Comparison of ENCODE assay signal across 16 mouse cellular contexts in genomic region chr1:91448688-91449087, GRCm38 (mm10). TPM values are rescaled to one million over a fixed set of nuclear protein-coding genes. Genes with fewer than 3 reads are reported as not detected.
DNase-seq lines count a peak whose midpoint lies in the region; ATAC-seq and TF ChIP-seq lines count a peak whose summit lies in the region.
"Had no signal": no experiment of that assay in that cellular context is flagged by ENCODE, and none has a peak within 500 bp of the region (broad histone marks: within the 10 kb centered on the region; RNA-seq: fewer than 3 reads in every experiment).

No protein-coding gene starts in this region.

- H3K4me3 ChIP-seq in lung, postnatal 0 days (ENCODE audit: low read depth, low read length): no peak overlapping the region
- H3K4me3 ChIP-seq in hindbrain, embryonic 12.5 days: no peak overlapping the region
- H3K4me3 ChIP-seq: embryonic facial prominence, embryonic 10.5 days; left cerebral cortex, adult 2 months; limb, embryonic 15.5 days had no signal

- peaks cover 26% of the 10 kb centered on the region; the same call in 1 of the 2 replicates for H3K4me1 ChIP-seq in lung, postnatal 0 days (ENCODE audit: insufficient read depth, low read depth, low read length)
- 0 out of 2 replicates have a peak, but pooled peaks cover 4% of the 10 kb centered on the region for H3K4me1 ChIP-seq in hindbrain, embryonic 12.5 days

- TF ChIP-seq EP300 in lung, postnatal 0 days (IDR thresholded peaks at IDR 0.05): peak; percentile 97

- H3K9me3 ChIP-seq in lung, postnatal 0 days (ENCODE audit: low read length): no peaks in the 10 kb centered on the region
- peaks cover 10% of the 10 kb centered on the region; the same call in 1 of the 2 replicates for H3K9me3 ChIP-seq in hindbrain, embryonic 12.5 days (replicated peaks)
- H3K9me3 ChIP-seq: limb, embryonic 15.5 days had no signal

- DNase-seq in adrenal gland, adult (ENCODE audit: inconsistent age in 2 of 2, low spot score in 1 of 2): peak; percentile 86 to 90
- DNase-seq in adrenal gland, postnatal 4 days (ENCODE audit: low spot score in 2 of 2): no peak
- DNase-seq in ovary, postnatal 36 days (ENCODE audit: low spot score): peak; percentile 44
- no peak for DNase-seq in ovary, postnatal 10 days (ENCODE audit: low spot score)
- DNase-seq in lung, postnatal 0 days (ENCODE audit: low spot score): peak; percentile 92
- DNase-seq in left cerebral cortex, postnatal 25 days (ENCODE audit: low spot score in 2 of 2): no peak
- no peak for DNase-seq in spleen, adult 18-20 months
- DNase-seq: cerebellum, adult 9-11 months; kidney, postnatal 4 days; right cerebral cortex, postnatal 4 days; thymus, postnatal 4 days had no signal

- intact Hi-C loops in left cerebral cortex, postnatal 25 days (cut with DNase I): no loop called here

- H3K9ac ChIP-seq in lung, postnatal 0 days (replicated peaks; ENCODE audit: low read depth): no peak overlapping the region
- H3K9ac ChIP-seq in hindbrain, embryonic 12.5 days: no peak overlapping the region
- H3K9ac ChIP-seq: limb, embryonic 15.5 days had no signal

- WGBS in lung, postnatal 0 days: 60% methylated on average over 10 of the region's 10 CpGs
- WGBS in hindbrain, embryonic 12.5 days: 89% methylated on average over 10 of the region's 10 CpGs

- no peak for TF ChIP-seq CTCF in lung, postnatal 0 days (IDR thresholded peaks at IDR 0.05)

- peaks cover 52% of the 10 kb centered on the region for H3K36me3 ChIP-seq in lung, postnatal 0 days (ENCODE audit: insufficient read depth, low read length)
- peaks cover 28% of the 10 kb centered on the region for H3K36me3 ChIP-seq in hindbrain, embryonic 12.5 days

- peak overlapping the region; percentile 82 for H3K27ac ChIP-seq in lung, postnatal 0 days (ENCODE audit: low read length)
- H3K27ac ChIP-seq in hindbrain, embryonic 12.5 days: no peak overlapping the region
- H3K27ac ChIP-seq: embryonic facial prominence, embryonic 10.5 days; left cerebral cortex, adult 2 months; limb, embryonic 15.5 days had no signal

- H3K27me3 ChIP-seq in lung, postnatal 0 days (replicated peaks; ENCODE audit: insufficient read depth, low read length): no peaks in the 10 kb centered on the region
- H3K27me3 ChIP-seq in hindbrain, embryonic 12.5 days: no peaks in the 10 kb centered on the region
- H3K27me3 ChIP-seq: limb, embryonic 15.5 days had no signal

- ATAC-seq in lung, postnatal 0 days: peak; percentile 92
- ATAC-seq in hindbrain, embryonic 12.5 days (ENCODE audit: low FRiP score): no peak
- ATAC-seq: inflammation-experienced regulatory T-cells, adult 6 months had no signal

- no peak overlapping the region for H3K4me2 ChIP-seq in lung, postnatal 0 days (replicated peaks; ENCODE audit: low read depth, low read length)
- no peak overlapping the region for H3K4me2 ChIP-seq in hindbrain, embryonic 12.5 days (replicated peaks)
- H3K4me2 ChIP-seq: limb, embryonic 15.5 days had no signal

RNA-seq across cellular contexts. Expression of gene Per2, which starts 10.4 kb away (rescaled TPM):
- 10 to 100 TPM; 23.6 to 27.1 TPM for total RNA-seq in adrenal gland, postnatal 4 days (2021)
- 6.3 and 7.3 TPM in 2 replicates for polyA plus RNA-seq in lung, postnatal 0 days (2015; fragmentation: Nextera tagmentation; extraction: Ambion mirVana)
- total RNA-seq in left cerebral cortex, postnatal 25 days (2021): 10 to 100 TPM; 25.3 to 30.0 TPM
- polyA plus RNA-seq in hindbrain, embryonic 12.5 days (2016; fragmentation: Nextera tagmentation; extraction: Ambion mirVana): 3.6 and 3.8 TPM in 2 replicates

RNA-seq across cellular contexts. Expression of gene Hes6, which starts 34.9 kb away (rescaled TPM):
- total RNA-seq in adrenal gland, postnatal 4 days (2021): 10 to 100 TPM; 56.0 to 71.0 TPM
- 63.7 and 75.1 TPM in 2 replicates for polyA plus RNA-seq in lung, postnatal 0 days (2015; fragmentation: Nextera tagmentation; extraction: Ambion mirVana)
- total RNA-seq in left cerebral cortex, postnatal 25 days (2021): 10 to 100 TPM; 12.4 to 13.1 TPM
- polyA plus RNA-seq in hindbrain, embryonic 12.5 days (2016; fragmentation: Nextera tagmentation; extraction: Ambion mirVana): 274 and 304 TPM in 2 replicates

RNA-seq across cellular contexts. Expression of gene Traf3ip1, which starts 45.8 kb away (rescaled TPM):
- total RNA-seq in adrenal gland, postnatal 4 days (2021): 10 to 100 TPM; 10.5 to 12.6 TPM
- 11.0 and 11.2 TPM in 2 replicates for polyA plus RNA-seq in lung, postnatal 0 days (2015; fragmentation: Nextera tagmentation; extraction: Ambion mirVana)
- 10 to 100 TPM; 15.5 to 15.8 TPM for total RNA-seq in left cerebral cortex, postnatal 25 days (2021)
- 12.9 and 13.0 TPM in 2 replicates for polyA plus RNA-seq in hindbrain, embryonic 12.5 days (2016; fragmentation: Nextera tagmentation; extraction: Ambion mirVana)

RNA-seq across cellular contexts. Expression of gene Ilkap, which starts 50.1 kb away (rescaled TPM):
- 100 to 1,000 TPM; 104 TPM for total RNA-seq in adrenal gland, postnatal 4 days (2021)
- polyA plus RNA-seq in lung, postnatal 0 days (2015; fragmentation: Nextera tagmentation; extraction: Ambion mirVana): 90.5 and 94.0 TPM in 2 replicates
- total RNA-seq in left cerebral cortex, postnatal 25 days (2021): 10 to 100 TPM; 59.7 to 61.7 TPM
- 147 and 148 TPM in 2 replicates for polyA plus RNA-seq in hindbrain, embryonic 12.5 days (2016; fragmentation: Nextera tagmentation; extraction: Ambion mirVana)

Comparison
In these comparisons a context has a peak if more than half of its experiments do, and no peak if none do; other contexts are left out.
1. DNase-seq: peak in adrenal gland, adult (2 of 2), ovary, postnatal 36 days (single experiment) and lung, postnatal 0 days (single experiment); none in adrenal gland, postnatal 4 days (0 of 2), ovary, postnatal 10 days (single experiment), left cerebral cortex, postnatal 25 days (0 of 2) and spleen, adult 18-20 months (0 of 2).
2. RNA of gene Hes6, which starts 34.9 kb away (total RNA-seq): 56.0 to 71.0 TPM in adrenal gland, postnatal 4 days; 12.4 to 13.1 TPM in left cerebral cortex, postnatal 25 days; every median in the first group is over 4 times any median in the second.